Mouse (Mus musculus): ENCODE measurements around the gene Abhd4. TPM values are rescaled to one million over a fixed set of nuclear protein-coding genes. Genes with fewer than 3 reads are reported as not detected.
"Not testable (repeated sequence)": the region's sequence is repeated elsewhere in the genome, so short reads cannot be mapped to it uniquely, and the experiment has no call there.

The Abhd4 gene
- polyA plus RNA-seq, 1 experiment from 2014 or later: 22.0 TPM

DNA sequence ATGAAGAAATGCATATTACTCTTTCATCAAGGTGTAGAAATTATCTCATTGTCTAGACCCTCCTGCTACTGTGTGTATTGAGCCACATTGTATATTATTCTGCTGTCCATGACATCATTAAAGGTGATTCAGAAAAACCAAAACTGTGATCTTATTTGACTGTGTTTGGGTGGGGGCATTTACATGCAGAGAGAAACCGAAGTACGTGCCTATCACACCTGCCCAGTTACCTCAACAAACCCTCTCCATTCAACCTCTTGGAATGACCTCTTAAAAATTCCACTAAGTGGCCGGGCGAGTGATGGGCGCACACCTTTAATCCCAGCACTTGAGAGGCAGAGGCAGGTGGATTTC lies 29.9 kb upstream of the Abhd4 start:
- no peak for ATAC-seq
- peaks cover 15% of the 10 kb centered on the region; the same call in 1 of the 2 replicates for H3K27me3 ChIP-seq (replicated peaks)
- WGBS (ENCODE audit: insufficient replicate concordance): 78% methylated on average over 5 of the region's 5 CpGs

DNA sequence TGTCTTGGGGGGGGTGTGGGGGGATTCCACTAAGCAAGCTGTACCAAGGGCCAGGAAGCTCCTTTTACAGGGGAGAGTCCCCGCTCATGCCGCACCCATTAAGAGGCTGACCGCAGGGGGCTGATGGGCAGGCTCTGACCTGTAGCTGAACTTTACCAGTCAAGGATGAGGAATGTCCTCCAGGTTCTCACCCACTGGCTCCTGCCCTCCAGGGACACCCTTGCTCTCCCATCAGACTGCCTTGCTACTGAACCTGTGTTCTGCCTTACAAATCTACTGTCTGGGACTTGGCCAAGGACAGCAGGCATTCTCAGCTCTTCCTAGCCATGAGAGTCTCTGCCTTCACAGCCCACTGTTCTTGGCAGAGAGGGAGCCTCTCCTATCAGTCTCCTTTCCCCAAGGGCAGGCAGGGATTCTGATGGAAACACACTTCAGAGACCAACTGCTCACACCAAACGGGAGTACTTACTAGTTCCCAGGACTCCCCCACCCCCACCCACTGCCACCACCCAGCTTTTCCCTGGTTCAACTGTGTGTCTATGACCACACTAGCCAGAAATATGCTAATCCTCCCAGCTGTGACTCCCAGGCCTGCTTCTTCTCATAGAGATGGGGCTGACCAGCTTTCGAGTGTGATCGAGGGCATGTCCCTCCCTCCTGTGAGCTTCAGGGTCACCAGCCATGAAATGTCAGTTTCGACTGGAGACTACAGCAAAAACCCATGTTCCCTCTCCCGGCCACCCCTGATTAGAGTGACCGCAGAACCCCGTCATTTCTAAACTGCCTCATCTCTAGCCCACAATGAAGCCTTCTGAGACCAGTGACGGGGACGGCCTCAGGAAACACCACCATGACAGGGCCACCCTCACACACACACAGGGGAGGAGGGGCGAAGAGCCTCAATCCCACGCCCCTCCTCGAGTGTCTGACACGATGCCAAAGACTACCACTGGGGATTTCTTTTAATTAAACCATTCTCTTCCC lies 29.2 kb upstream of the Abhd4 start:
- no peak overlapping the region for H3K27ac ChIP-seq
- no peak for ATAC-seq
- H3K9me3 ChIP-seq (replicated peaks): no peaks in the 10 kb centered on the region
- no peaks in the 10 kb centered on the region for H3K36me3 ChIP-seq
- no peak overlapping the region for H3K4me2 ChIP-seq
- H3K9ac ChIP-seq: no peak overlapping the region
- H3K27me3 ChIP-seq (replicated peaks): peaks cover 20% of the 10 kb centered on the region; the same call in 1 of the 2 replicates
- WGBS (ENCODE audit: insufficient replicate concordance): 43% methylated on average over 16 of the region's 16 CpGs
- H3K4me1 ChIP-seq: peaks cover 71% of the 10 kb centered on the region
- H3K4me3 ChIP-seq: no peak overlapping the region

More for the DNA sequence above, 29.9 kb upstream of the Abhd4 start:
- Histone ChIP-seq H3K4me2 (no peak overlapping the region), H3K4me1 (peaks cover 66% of the 10 kb centered on the region), H3K27ac (no peak overlapping the region), H3K9me3 (replicated peaks) (no peaks in the 10 kb centered on the region), H3K36me3 (no peaks in the 10 kb centered on the region), H3K4me3 (no peak overlapping the region), H3K9ac (no peak overlapping the region)

GRCm38 (mm10) chr14:54225725-54226124 lies 28.3 kb upstream of the Abhd4 start:
- H3K27ac ChIP-seq: no peak overlapping the region
- 73% methylated on average over 11 of the region's 11 CpGs for WGBS (ENCODE audit: insufficient replicate concordance)
- no peak overlapping the region for H3K4me3 ChIP-seq
- H3K9me3 ChIP-seq (replicated peaks): no peaks in the 10 kb centered on the region
- H3K36me3 ChIP-seq: no peaks in the 10 kb centered on the region
- ATAC-seq: no peak
- peaks cover 66% of the 10 kb centered on the region for H3K4me1 ChIP-seq
- no peak overlapping the region for H3K4me2 ChIP-seq
- H3K9ac ChIP-seq: no peak overlapping the region
- H3K27me3 ChIP-seq (replicated peaks): peaks cover 26% of the 10 kb centered on the region; the same call in 1 of the 2 replicates

DNA sequence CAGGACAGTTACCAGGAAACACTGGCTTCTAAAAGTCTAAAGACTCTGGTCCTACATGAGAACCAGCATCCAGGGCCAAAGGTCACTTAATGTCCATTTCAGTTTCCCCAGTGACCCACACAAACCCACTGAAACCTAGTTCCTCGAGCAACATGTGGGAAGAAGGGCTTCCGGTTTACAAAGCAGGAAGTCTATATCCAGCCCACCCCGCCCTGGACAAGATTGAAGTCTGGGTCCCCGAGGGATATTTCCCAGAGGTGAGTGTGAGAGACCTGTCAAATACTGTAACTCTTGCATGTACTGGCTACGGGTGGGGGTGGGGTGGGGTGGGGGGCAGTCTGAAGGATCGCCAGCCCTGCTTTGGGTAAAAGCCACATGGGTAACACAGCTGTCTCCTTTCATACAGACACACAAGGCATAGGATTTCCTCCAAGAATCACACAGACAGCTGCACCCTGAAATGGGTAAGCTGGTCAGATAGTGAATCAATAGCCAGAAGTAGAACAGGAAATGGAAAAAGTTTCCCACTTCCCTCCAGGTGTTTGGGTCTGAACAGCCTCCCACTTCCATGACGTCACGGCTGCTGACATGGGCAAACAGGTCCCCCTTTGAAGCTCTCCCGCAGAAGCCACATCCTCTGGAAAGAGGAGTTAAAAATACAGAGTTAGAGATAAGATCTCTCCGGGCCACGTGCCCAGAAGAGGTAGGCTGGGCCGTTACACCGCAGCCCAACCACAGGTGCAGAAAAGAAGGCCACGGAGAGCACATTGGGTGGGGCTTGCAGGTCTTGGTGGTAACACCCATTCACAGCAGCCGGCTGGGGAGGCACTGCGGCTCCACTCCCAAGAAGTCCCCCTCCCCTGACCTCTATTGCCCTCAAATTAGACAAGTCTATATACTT lies 26.8 kb upstream of the Abhd4 start:
- H3K4me3 ChIP-seq: peak overlapping the region; percentile 50
- H3K27ac ChIP-seq: peak overlapping the region; percentile 80
- H3K36me3 ChIP-seq: no peaks in the 10 kb centered on the region
- peak; percentile 82 for ATAC-seq
- peaks cover 33% of the 10 kb centered on the region for H3K27me3 ChIP-seq (replicated peaks)
- no peaks in the 10 kb centered on the region for H3K9me3 ChIP-seq (replicated peaks)
- WGBS (ENCODE audit: insufficient replicate concordance): 7% methylated on average over 16 of the region's 16 CpGs
- peaks cover 60% of the 10 kb centered on the region for H3K4me1 ChIP-seq
- peak overlapping the region; percentile 69 for H3K9ac ChIP-seq
- H3K4me2 ChIP-seq: peak overlapping the region; percentile 90

DNA sequence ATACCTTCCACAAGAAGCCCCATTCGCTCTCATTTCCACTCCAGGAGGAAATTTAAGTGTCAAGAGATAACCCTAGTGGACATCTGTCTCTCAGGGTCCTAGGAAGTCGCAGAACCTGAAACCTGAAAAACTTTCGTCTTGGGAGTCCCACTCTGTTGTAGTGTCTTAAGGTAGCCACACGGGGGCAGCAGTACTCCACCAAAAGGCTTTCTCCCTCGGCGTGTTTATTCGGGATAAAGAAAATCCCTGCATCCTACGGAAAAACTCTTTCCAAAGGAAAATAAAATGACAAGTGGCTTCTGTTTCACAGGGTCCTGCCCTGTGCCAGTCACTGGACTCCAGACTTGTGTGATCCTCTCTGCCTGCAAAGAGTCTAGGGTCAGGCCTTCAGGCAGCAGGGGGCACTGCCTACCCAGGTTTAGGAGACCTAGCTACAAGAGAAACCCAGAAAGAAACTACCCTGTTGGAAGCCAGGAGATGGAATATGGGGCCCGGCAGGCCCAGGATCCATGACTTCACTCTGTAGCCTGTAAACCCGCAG lies 26.0 kb upstream of the Abhd4 start:
- peak overlapping the region; percentile 69 for H3K9ac ChIP-seq
- H3K27ac ChIP-seq: peak overlapping the region; percentile 80
- peaks cover 33% of the 10 kb centered on the region for H3K27me3 ChIP-seq (replicated peaks)
- WGBS (ENCODE audit: insufficient replicate concordance): under 1% methylated on average over 10 of the region's 10 CpGs
- peaks cover 59% of the 10 kb centered on the region for H3K4me1 ChIP-seq
- peak; percentile 50 for ATAC-seq
- H3K4me2 ChIP-seq: peak overlapping the region; percentile 90
- H3K9me3 ChIP-seq (replicated peaks): no peaks in the 10 kb centered on the region
- no peaks in the 10 kb centered on the region for H3K36me3 ChIP-seq
- peak overlapping the region; percentile 50 for H3K4me3 ChIP-seq

DNA sequence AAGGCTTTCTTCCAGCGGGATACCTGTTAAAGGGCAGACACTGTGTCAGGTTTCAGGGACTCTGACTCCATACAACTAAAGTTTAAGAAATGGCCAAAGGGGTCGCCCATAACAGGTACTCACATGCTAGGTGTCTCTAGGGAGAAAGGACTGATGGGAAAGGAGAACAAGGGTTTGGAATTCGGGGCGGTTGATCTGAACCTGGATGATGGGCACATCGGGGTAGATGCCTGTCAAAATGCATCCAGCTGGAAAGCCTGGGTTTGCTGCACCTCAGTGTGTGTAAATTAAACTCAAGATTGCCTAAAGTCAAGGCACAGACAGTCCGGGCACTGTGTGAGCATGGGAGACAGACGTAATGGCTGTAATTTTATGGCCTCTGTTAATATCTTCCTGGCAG lies 25.5 kb upstream of the Abhd4 start:
- peaks cover 29% of the 10 kb centered on the region for H3K27me3 ChIP-seq (replicated peaks)
- H3K4me3 ChIP-seq: peak overlapping the region; percentile 50
- ATAC-seq: no peak
- peaks cover 64% of the 10 kb centered on the region for H3K4me1 ChIP-seq
- H3K9ac ChIP-seq: peak overlapping the region; percentile 69
- H3K9me3 ChIP-seq (replicated peaks): no peaks in the 10 kb centered on the region
- peak overlapping the region; percentile 90 for H3K4me2 ChIP-seq
- no peak overlapping the region for H3K27ac ChIP-seq
- WGBS (ENCODE audit: insufficient replicate concordance): 27% methylated on average over 7 of the region's 7 CpGs
- no peaks in the 10 kb centered on the region for H3K36me3 ChIP-seq

DNA sequence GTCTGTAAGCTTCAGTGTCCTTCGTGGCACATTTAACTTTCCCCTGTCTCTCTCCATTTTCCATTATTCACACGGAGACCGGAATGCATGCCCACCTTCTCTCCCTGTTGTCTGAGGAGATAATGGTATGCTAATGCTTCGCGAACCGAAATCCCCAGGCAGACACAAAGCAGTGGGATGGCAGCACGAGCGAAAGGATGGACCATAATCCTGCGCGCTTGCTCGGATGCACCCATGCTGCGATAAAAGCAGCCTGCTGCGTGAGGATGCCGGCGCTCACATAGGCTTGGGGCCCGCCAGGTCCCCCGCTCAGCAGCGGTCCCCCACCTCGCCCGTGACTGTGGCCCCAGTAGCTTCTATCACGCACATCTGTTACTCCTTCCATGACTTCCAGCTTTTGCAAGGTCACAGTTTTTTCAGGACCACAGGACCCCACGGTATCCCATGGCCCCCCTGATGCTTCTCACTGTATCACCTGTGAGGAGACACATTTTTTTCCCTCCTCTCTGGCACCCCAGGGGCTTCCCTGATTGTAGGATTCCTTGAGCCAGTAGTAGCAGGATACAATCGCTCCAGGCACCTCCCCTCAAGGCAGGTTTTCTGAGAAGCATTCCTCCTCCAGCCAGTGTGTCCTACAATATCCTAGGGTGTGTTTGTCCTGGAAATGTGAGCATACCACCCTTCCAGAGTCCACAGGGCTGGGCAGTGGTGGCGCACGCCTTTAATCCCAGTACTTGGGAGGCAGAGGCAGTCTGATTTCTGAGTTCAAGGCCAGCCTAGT lies 24.9 kb upstream of the Abhd4 start:
- Histone ChIP-seq H3K9me3 (replicated peaks) (no peaks in the 10 kb centered on the region), H3K36me3 (peaks cover 2% of the 10 kb centered on the region; the same call in 1 of the 2 replicates), H3K9ac (peak overlapping the region; percentile 12; the same call in 1 of the 2 replicates), H3K4me1 (peaks cover 70% of the 10 kb centered on the region), H3K27ac (no peak overlapping the region), H3K27me3 (replicated peaks) (peaks cover 28% of the 10 kb centered on the region), H3K4me3 (peak overlapping the region; percentile 10; the same call in 1 of the 2 replicates), H3K4me2 (peak overlapping the region; percentile 90)
- no peak for ATAC-seq
- WGBS (ENCODE audit: insufficient replicate concordance): 29% methylated on average over 25 of the region's 25 CpGs

DNA sequence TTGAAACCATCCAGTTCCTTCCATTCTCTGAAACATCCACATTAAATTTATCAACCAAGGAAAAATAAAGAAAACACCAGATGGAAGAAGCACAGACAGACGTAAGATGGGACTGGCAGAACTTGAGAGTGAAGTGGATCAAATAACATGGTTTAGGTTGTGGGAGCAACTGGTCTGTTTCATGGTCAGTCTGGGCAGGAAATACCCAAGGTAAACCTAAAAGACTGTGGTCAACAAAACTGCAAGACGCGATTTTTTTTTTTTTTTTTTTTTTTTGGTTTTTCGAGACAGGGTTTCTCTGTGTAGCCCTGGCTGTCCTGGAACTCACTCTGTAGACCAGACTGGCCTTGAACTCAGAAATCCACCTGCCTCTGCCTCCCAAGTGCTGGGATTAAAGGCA lies 24.1 kb upstream of the Abhd4 start:
- H3K4me3 ChIP-seq; H3K36me3 ChIP-seq; ATAC-seq; H3K27ac ChIP-seq; H3K9me3 ChIP-seq (replicated peaks); H3K4me2 ChIP-seq; H3K9ac ChIP-seq: not testable (repeated sequence)
- Histone ChIP-seq H3K27me3 (replicated peaks) (peaks cover 24% of the 10 kb centered on the region), H3K4me1 (peaks cover 67% of the 10 kb centered on the region)
- 60% methylated on average over 4 of the region's 4 CpGs for WGBS (ENCODE audit: insufficient replicate concordance)

GRCm38 (mm10) chr14:54230638-54231150 lies 23.3 kb upstream of the Abhd4 start:
- Histone ChIP-seq H3K4me2 (no peak overlapping the region), H3K27me3 (replicated peaks) (peaks cover 24% of the 10 kb centered on the region), H3K27ac (no peak overlapping the region), H3K9ac (no peak overlapping the region), H3K4me3 (no peak overlapping the region), H3K9me3 (replicated peaks) (no peaks in the 10 kb centered on the region), H3K4me1 (peaks cover 64% of the 10 kb centered on the region), H3K36me3 (peaks cover 18% of the 10 kb centered on the region)
- 67% methylated on average over 14 of the region's 14 CpGs for WGBS (ENCODE audit: insufficient replicate concordance)
- ATAC-seq: no peak

- no peak for ATAC-seq
- Histone ChIP-seq H3K27ac (no peak overlapping the region), H3K36me3 (peaks cover 25% of the 10 kb centered on the region), H3K9me3 (replicated peaks) (no peaks in the 10 kb centered on the region), H3K27me3 (replicated peaks) (peaks cover 24% of the 10 kb centered on the region), H3K9ac (no peak overlapping the region), H3K4me3 (no peak overlapping the region), H3K4me1 (peaks cover 61% of the 10 kb centered on the region), H3K4me2 (no peak overlapping the region)
- WGBS (ENCODE audit: insufficient replicate concordance): 65% methylated on average over 21 of the region's 21 CpGs
These were observed 22.6 kb upstream of the Abhd4 start for GRCm38 (mm10) chr14:54231176-54231956.
